Mouse (Mus musculus) testis, adult 2 months (tissue): Measurements from ENCODE around the gene Uba7. TPM values are rescaled to one million over a fixed set of nuclear protein-coding genes. Genes with fewer than 3 reads are reported as not detected.

Source experiments
- H3K27ac ChIP-seq: fragments of 200-500 bp; 2 replicates; pipeline ENCODE4 v1.5.1; 2012; ENCODE audit warnings: low read depth, low read length; ENCODE audit not compliant: control insufficient read depth, insufficient read depth
- H3K27me3 ChIP-seq: fragments of 200-500 bp; 2 replicates; pipeline ENCODE4 v1.6.1; 2012; ENCODE audit warnings: mild to moderate bottlenecking, low read length, moderate library complexity; ENCODE audit not compliant: control insufficient read depth, insufficient read depth
- H3K36me3 ChIP-seq: fragments of 200-500 bp; 2 replicates; pipeline ENCODE4 v1.6.1; 2012; ENCODE audit warnings: mild to moderate bottlenecking, low read length; ENCODE audit not compliant: control insufficient read depth, insufficient read depth
- H3K4me1 ChIP-seq: fragments of 200-500 bp; 2 replicates; pipeline ENCODE4 v1.6.1; 2012; ENCODE audit warnings: low read length; ENCODE audit not compliant: control insufficient read depth, insufficient read depth
- H3K4me3 ChIP-seq: fragments of 200-500 bp; 2 replicates; pipeline ENCODE4 v1.5.1; 2012; ENCODE audit warnings: low read depth, mild to moderate bottlenecking, low read length, moderate library complexity, mixed read lengths; ENCODE audit not compliant: control insufficient read depth
- CTCF ChIP-seq: fragments of 200-500 bp; IDR thresholded peaks from 2 replicates; pipeline ENCODE4 v1.5.1; 2012; ENCODE audit warnings: low read depth, mild to moderate bottlenecking, inconsistent platforms, low read length, moderate library complexity; ENCODE audit not compliant: control insufficient read depth, insufficient read depth, insufficient replicate concordance
- POLR2A ChIP-seq: fragments of 200-500 bp; IDR thresholded peaks from 2 replicates; pipeline ENCODE4 v1.6.1; 2012; ENCODE audit warnings: low read depth, mild to moderate bottlenecking, inconsistent platforms, low read length, moderate library complexity; ENCODE audit not compliant: control insufficient read depth
- polyA plus RNA-seq: library from polyadenylated mRNA; depleted of rRNA; stranded (reverse); fragments of >200 nt; gene quantifications from 2 replicates; pipeline ENCODE4 v1.2.3, GENCODE M21; 2012

Gene Uba7
- polyA plus RNA-seq, 1 experiment, result 2.0 TPM

DNA sequence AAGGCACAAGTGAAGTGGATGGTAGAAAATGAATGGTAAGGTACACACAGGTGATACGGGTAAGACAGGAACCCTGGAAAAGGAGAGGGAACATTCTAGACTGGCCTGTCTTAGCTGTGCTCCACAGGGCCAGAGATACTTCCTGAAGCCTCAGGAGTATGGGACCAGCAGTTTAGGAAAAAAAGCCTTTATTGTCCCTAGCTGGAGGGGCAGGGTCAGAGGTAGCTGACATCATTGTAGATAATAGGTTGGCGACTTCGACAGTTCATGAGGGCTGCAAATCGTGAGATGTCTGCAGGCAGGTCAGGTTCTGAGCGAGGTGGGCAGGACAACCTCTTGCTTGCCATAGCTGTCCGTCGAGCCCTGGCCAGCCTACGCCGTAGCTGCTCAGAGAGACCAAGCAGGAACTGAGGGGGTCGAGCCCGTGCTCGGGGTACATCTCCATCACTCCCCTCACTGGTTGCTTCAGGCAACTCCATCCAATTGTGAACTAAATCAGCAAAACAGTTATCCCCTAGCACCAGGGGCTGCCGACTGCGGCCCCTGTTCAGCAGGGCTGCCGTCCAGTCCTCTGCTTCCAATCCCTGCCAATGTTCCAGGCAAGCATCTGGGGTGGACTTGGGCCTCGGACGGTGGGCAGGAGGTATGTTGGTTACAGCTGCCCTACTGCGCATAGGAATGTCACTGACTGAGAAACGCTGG, 8.9 kb downstream of the Uba7 start:
- H3K4me1 ChIP-seq, result peaks cover 10% of the 10 kb centered on the region
- no peaks in the 10 kb centered on the region for H3K27me3 ChIP-seq
- H3K36me3 ChIP-seq, result no peaks in the 10 kb centered on the region
- H3K4me3 ChIP-seq, result no peak overlapping the region
- H3K27ac ChIP-seq, result peak overlapping the region; percentile 51; the same call in 1 of the 2 replicates
- no peak for TF ChIP-seq POLR2A
- no peak for TF ChIP-seq CTCF

DNA sequence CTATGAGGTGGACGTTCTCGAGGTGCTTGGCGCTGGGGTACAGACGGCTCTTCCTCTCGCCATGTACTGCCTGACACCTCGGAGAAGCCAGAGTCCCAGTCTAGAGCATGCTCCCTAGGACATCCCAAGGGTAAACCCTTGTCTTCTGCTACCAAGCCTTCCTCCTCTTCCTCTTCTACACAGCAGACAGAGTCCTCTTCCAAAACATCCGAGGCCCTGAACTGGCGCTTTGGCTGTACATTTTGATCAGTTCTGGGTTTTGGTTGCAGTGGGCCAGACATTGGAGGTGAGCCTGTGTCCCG, 9.4 kb downstream of the Uba7 start:
- H3K4me1 ChIP-seq, result peaks cover 10% of the 10 kb centered on the region
- no peaks in the 10 kb centered on the region for H3K36me3 ChIP-seq
- H3K27ac ChIP-seq, result no peak overlapping the region
- TF ChIP-seq POLR2A, result no peak
- no peak for TF ChIP-seq CTCF
- H3K4me3 ChIP-seq, result no peak overlapping the region; the same call in 1 of the 2 replicates
- no peaks in the 10 kb centered on the region for H3K27me3 ChIP-seq

DNA sequence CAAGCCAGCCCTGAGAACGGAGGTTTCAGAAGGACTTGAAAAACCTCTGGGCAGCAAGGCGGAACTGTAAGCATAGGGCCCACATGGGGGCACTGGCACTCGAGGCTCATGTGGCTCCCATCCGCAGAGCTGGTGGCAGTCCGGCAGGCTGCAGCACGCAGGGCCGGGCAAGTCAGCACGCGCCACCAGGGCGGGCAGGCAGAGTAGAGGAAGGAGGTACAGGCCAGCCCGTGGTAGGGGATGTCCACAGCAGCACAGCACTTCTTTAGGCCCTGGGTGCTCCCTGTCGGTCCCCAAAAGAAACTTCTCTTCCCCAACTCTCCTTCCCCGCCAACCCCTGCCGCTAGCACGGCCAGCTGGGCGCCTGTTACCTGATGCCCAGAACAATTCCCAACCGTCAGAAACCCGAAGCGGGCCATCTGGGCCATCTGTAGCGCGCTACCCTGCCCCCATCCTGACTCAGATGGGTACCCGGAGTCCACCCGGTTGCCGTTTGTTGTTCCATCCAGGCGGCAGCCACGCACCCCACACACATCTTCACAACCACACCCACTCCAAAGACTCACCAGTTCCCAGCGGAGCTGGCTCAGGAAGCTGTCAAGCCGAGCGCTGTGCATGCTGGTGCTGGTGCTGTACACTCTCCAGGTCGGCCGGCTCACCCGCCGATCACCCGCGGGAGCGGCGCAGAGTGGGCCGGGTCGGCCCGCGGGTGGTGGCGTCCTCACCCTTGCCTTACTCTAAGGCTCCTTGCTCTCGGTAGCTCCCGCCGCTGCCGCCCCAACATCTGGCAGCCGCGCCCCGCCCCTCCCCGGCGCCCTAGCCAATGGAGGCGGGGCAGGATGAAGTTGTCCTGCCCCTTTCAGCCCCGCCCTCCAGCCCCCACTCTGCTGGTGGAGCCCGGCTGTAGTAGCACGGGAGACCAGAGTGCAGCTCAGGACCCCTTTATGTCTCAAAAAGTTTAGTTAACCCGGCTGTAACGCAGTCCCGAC, 10.1 kb downstream of the Uba7 start, which contains the start of gene Inka1:
Inka1 (minus strand) TSS at position 749 of the 989 bp plus-strand sequence.
- H3K27ac ChIP-seq, result no peak within 1 kb of the TSS
- H3K4me1 ChIP-seq, result peaks cover 10% of the 10 kb centered on the region
- TF ChIP-seq POLR2A (no peak), CTCF (no peak)

DNA sequence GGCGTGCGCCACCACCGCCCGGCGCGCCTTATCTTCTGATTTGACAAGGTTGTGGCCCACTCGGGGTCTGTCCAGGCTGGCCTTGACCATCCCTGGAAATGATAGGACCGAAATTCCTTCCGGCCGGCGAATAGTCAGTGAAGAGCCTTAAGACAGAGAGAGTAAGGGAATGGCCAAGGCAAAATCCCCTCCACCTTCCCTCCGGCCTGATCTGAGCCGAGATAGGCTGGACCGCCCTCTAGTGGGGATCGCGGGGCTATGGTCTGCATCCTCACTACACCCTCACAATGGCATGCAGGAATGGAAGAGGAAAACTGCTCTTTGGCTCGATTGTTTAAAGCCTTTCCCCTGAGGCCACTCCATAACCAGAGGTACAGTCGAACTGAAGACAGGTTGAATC, 11.1 kb downstream of the Uba7 start:
- TF ChIP-seq CTCF (peak; percentile 75; the same call in 1 of the 2 replicates), POLR2A (no peak)
- H3K27ac ChIP-seq, result no peak overlapping the region
- H3K36me3 ChIP-seq, result no peaks in the 10 kb centered on the region
- H3K4me1 ChIP-seq, result peaks cover 10% of the 10 kb centered on the region
- peak overlapping the region; percentile 2; the same call in 1 of the 2 replicates for H3K4me3 ChIP-seq
- H3K27me3 ChIP-seq, result no peaks in the 10 kb centered on the region

More for the DNA sequence above, 10.1 kb downstream of the Uba7 start, which contains the start of gene Inka1:
- peak within 1 kb of the TSS; percentile 86 for H3K4me3 ChIP-seq
- H3K27me3 ChIP-seq, result no peaks in the 10 kb centered on the region
- no peaks in the 10 kb centered on the region for H3K36me3 ChIP-seq

DNA sequence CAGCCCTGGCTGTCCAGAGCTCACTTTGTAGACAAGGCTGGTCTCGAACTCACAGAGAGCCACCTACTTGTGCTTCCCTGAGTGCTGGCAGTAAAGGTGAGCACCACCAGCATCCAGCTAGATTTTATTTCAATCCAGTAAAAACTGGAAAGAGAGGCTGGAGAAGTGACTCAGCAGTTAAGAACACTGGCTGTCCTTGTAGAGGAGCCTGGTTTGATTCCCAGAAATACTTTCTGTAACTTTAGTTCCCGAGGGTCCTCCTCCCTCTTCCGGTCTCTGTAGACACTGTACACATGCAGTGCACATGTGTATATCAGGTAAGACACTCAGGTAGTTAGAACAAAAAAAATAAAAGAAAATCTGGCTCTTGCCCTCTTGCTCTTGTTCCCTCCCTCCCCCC, 12.6 kb downstream of the Uba7 start:
- Histone ChIP-seq H3K27me3 (no peaks in the 10 kb centered on the region), H3K4me1 (peaks cover 10% of the 10 kb centered on the region), H3K36me3 (no peaks in the 10 kb centered on the region), H3K27ac (no peak overlapping the region), H3K4me3 (no peak overlapping the region)
- TF ChIP-seq CTCF, result no peak
- no peak for TF ChIP-seq POLR2A

DNA sequence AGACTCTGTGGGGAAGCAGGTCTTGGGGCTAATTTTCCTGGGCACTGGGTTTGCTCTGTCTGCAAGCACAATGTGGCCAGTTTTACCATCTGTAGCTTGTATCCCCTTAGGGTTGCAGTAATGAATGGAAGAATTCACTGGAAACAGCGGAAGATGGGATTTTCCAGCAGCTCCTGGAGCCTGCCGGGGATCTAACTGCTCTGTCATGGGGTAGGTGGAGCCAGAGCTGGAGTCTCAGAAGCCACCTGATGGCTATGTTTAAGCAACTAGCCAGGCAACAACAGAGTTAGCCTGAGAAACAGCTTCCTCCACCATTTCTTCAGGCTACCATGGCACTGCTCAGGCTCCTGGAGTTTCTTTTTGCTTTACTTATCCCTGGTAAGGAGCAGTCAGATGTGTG, 16.9 kb downstream of the Uba7 start, which contains the start of gene Cdhr4:
Cdhr4 (plus strand) TSS at position 301 of the 400 bp plus-strand sequence.
- no peak within 1 kb of the TSS for H3K27ac ChIP-seq
- no peak within 1 kb of the TSS for H3K4me3 ChIP-seq
- no peaks in the 10 kb centered on the region for H3K36me3 ChIP-seq
- H3K4me1 ChIP-seq, result peaks cover 6% of the 10 kb centered on the region
- H3K27me3 ChIP-seq, result no peaks in the 10 kb centered on the region
- TF ChIP-seq CTCF (no peak), POLR2A (no peak)

DNA sequence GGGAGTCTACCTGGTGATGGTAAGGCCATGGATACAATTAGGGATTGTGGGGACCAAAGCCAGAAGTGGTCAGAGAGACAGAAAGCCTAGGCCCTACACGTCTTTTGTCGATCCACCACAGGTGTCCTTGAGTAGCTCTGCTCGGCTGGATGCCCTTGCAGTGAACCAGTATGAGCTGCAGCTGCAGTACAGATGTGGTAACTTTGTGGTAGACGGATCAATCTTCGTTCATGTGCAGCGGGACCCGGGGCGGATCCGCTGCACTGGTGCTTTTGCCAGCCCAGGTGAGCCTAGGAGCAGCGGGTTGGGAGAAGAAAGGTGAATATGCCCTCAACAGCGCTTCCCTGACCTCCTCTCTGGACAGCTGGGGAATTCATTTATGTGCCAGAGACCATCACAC, 17.7 kb downstream of the Uba7 start:
- peaks cover 6% of the 10 kb centered on the region for H3K4me1 ChIP-seq
- TF ChIP-seq POLR2A (no peak), CTCF (no peak)
- no peaks in the 10 kb centered on the region for H3K27me3 ChIP-seq
- no peak overlapping the region for H3K27ac ChIP-seq
- H3K4me3 ChIP-seq, result no peak overlapping the region
- no peaks in the 10 kb centered on the region for H3K36me3 ChIP-seq
